8 mouse cellular contexts compared by ENCODE assay signal in the genomic region with DNA sequence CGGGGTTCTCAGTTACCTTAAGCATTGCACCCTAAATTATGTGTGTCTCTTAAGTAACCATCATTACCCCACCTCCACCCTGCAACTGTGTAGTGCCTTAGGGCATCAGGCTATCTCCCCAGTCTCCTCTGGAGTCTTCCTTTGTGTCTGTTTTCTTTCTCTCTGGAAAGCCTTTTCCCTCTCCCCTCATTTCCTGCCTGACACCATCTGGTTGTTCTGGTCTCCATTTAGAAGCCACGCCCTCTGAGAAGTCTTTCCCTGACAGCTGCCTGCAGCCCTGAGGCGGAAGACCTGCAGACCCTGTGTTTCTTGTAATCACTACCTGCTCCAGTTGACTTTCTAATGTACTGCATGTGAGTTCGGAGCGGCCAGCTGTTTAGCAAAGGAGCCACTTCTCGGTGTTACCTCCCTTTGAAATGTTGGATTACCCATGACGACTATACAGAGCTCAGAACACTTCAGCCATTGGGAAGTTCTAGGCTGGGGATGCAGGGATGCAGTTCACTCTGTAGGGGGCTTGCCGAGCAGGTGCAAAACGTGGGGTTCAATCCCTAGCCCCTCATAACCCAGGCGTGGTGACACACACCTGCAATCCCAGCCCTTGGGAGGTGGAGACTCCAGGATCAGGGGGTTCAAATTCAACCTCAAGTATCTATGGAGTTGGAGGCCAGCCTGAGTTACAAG. TPM values are rescaled to one million over a fixed set of nuclear protein-coding genes. Genes with fewer than 3 reads are reported as not detected.
DNase-seq lines count a peak whose midpoint lies in the region; ATAC-seq and TF ChIP-seq lines count a peak whose summit lies in the region.

No protein-coding gene starts in this region.

- peak overlapping the region; percentile 16; the same call in 1 of the 2 replicates for H3K4me2 ChIP-seq in hindbrain, postnatal 0 days (ENCODE audit: low read depth, low read length)
- H3K4me2 ChIP-seq in neural tube, embryonic 11.5 days (ENCODE audit: low read depth): peak overlapping the region; percentile 13

- ATAC-seq in hindbrain, postnatal 0 days: 0 out of 2 replicates have a peak, but pooled peaks have one; percentile 27
- ATAC-seq in neural tube, embryonic 11.5 days (ENCODE audit: insufficient read depth, low FRiP score, low TSS enrichment): peak; percentile 67
- ATAC-seq in monocyte, adult 5-6 weeks (replicated peaks; ENCODE audit: insufficient number of reproducible peaks, low FRiP score, low TSS enrichment, poor library complexity, severe bottlenecking): no peak

- no peak overlapping the region; the same call in 1 of the 2 replicates for H3K9ac ChIP-seq in hindbrain, postnatal 0 days (replicated peaks; ENCODE audit: low read length)
- H3K9ac ChIP-seq in neural tube, embryonic 11.5 days (ENCODE audit: low read length): peak overlapping the region; percentile 27

- TF ChIP-seq CTCF in hindbrain, postnatal 0 days (IDR thresholded peaks at IDR 0.05; ENCODE audit: low read depth): peak; percentile 18; the same call in 1 of the 2 replicates

- peak overlapping the region; percentile 57 for H3K27ac ChIP-seq in hindbrain, postnatal 0 days
- H3K27ac ChIP-seq in neural tube, embryonic 11.5 days (ENCODE audit: low read depth, low read length): peak overlapping the region; percentile 91

- H3K4me1 ChIP-seq in hindbrain, postnatal 0 days (ENCODE audit: insufficient read depth, low read length): peaks cover 18% of the 10 kb centered on the region
- H3K4me1 ChIP-seq in neural tube, embryonic 11.5 days (ENCODE audit: control insufficient read depth, insufficient read depth, low read length): peaks cover 25% of the 10 kb centered on the region

- no peaks in the 10 kb centered on the region for H3K9me3 ChIP-seq in hindbrain, postnatal 0 days (ENCODE audit: low read length)
- H3K9me3 ChIP-seq in neural tube, embryonic 11.5 days (ENCODE audit: control insufficient read depth, low read length): no peaks in the 10 kb centered on the region

- no peaks in the 10 kb centered on the region for H3K27me3 ChIP-seq in hindbrain, postnatal 0 days (ENCODE audit: insufficient read depth, low read length)
- no peaks in the 10 kb centered on the region for H3K27me3 ChIP-seq in neural tube, embryonic 11.5 days (ENCODE audit: control insufficient read depth, insufficient read depth, low read length)

- 12% methylated on average over 10 of the region's 10 CpGs for WGBS in hindbrain, postnatal 0 days
- WGBS in neural tube, embryonic 11.5 days: 2% methylated on average over 10 of the region's 10 CpGs

- H3K4me3 ChIP-seq in hindbrain, postnatal 0 days (ENCODE audit: low read length): no peak overlapping the region
- H3K4me3 ChIP-seq in neural tube, embryonic 11.5 days (ENCODE audit: low read depth, low read length): no peak overlapping the region

- peak; percentile 27 for DNase-seq in kidney, postnatal 14 days
- no peak for DNase-seq in kidney, adult 18-20 months
- DNase-seq in embryo, embryonic 11 days: peak; percentile 84
- peak; percentile 61 for DNase-seq in hindbrain, postnatal 0 days (ENCODE audit: low spot score)
- DNase-seq in neural tube, embryonic 11.5 days (ENCODE audit: low spot score): peak; percentile 54
- no peak for DNase-seq in gastrocnemius, postnatal 10 days
- no peak for DNase-seq in cerebellum, adult 9-11 months

- H3K36me3 ChIP-seq in hindbrain, postnatal 0 days (ENCODE audit: insufficient read depth, low read length): no peaks in the 10 kb centered on the region
- H3K36me3 ChIP-seq in neural tube, embryonic 11.5 days (ENCODE audit: control insufficient read depth, insufficient read depth, low read length): no peaks in the 10 kb centered on the region

RNA-seq across cellular contexts. Expression of a gene that starts 9.2 kb away (rescaled TPM):
- total RNA-seq in hindbrain, postnatal 0 days (2014; rRNA removed): 42.5 and 47.5 TPM in 2 replicates
- 119 and 127 TPM in 2 replicates for polyA plus RNA-seq in hindbrain, postnatal 0 days (2015; fragmentation: Nextera tagmentation; extraction: Ambion mirVana)
- 327 and 330 TPM in 2 replicates for polyA plus RNA-seq in neural tube, embryonic 11.5 days (2014; fragmentation: Nextera tagmentation; extraction: Ambion mirVana)
- 10 to 100 TPM; 21.3 to 24.1 TPM for total RNA-seq in gastrocnemius, postnatal 10 days (2021)
- 62.5 to 83.1 TPM (median 79.3 TPM) in 3 replicates for total RNA-seq in monocyte, adult 5-6 weeks (2017)

RNA-seq across cellular contexts. Expression of a gene that starts 17.0 kb away (rescaled TPM):
- total RNA-seq in hindbrain, postnatal 0 days (2014; rRNA removed): 184 and 239 TPM in 2 replicates
- 1,016 and 1,030 TPM in 2 replicates for polyA plus RNA-seq in hindbrain, postnatal 0 days (2015; fragmentation: Nextera tagmentation; extraction: Ambion mirVana)
- 1,631 and 1,672 TPM in 2 replicates for polyA plus RNA-seq in neural tube, embryonic 11.5 days (2014; fragmentation: Nextera tagmentation; extraction: Ambion mirVana)
- total RNA-seq in gastrocnemius, postnatal 10 days (2021): 100 to 1,000 TPM; 134 to 168 TPM
- 110 to 176 TPM (median 141 TPM) in 3 replicates for total RNA-seq in monocyte, adult 5-6 weeks (2017)

RNA-seq across cellular contexts. Expression of a gene that starts 23.2 kb away (rescaled TPM):
- 22.4 and 25.1 TPM in 2 replicates for total RNA-seq in hindbrain, postnatal 0 days (2014; rRNA removed)
- polyA plus RNA-seq in hindbrain, postnatal 0 days (2015; fragmentation: Nextera tagmentation; extraction: Ambion mirVana): 27.5 and 32.1 TPM in 2 replicates
- 40.4 and 42.3 TPM in 2 replicates for polyA plus RNA-seq in neural tube, embryonic 11.5 days (2014; fragmentation: Nextera tagmentation; extraction: Ambion mirVana)
- 10 to 100 TPM; 19.7 to 21.2 TPM for total RNA-seq in gastrocnemius, postnatal 10 days (2021)
- 4.9 to 7.6 TPM (median 5.8 TPM) in 3 replicates for total RNA-seq in monocyte, adult 5-6 weeks (2017)

RNA-seq across cellular contexts. Expression of a gene that starts 23.2 kb away (rescaled TPM):
- 12.4 and 18.4 TPM in 2 replicates for total RNA-seq in hindbrain, postnatal 0 days (2014; rRNA removed)
- 59.2 and 61.6 TPM in 2 replicates for polyA plus RNA-seq in hindbrain, postnatal 0 days (2015; fragmentation: Nextera tagmentation; extraction: Ambion mirVana)
- 55.6 and 60.2 TPM in 2 replicates for polyA plus RNA-seq in neural tube, embryonic 11.5 days (2014; fragmentation: Nextera tagmentation; extraction: Ambion mirVana)
- total RNA-seq in gastrocnemius, postnatal 10 days (2021): 10 to 100 TPM; 15.8 to 15.9 TPM
- total RNA-seq in monocyte, adult 5-6 weeks (2017): 16.4 to 23.1 TPM (median 22.2 TPM) in 3 replicates

RNA-seq across cellular contexts. Expression of a gene that starts 31.0 kb away (rescaled TPM):
- 1,147 and 1,391 TPM in 2 replicates for total RNA-seq in hindbrain, postnatal 0 days (2014; rRNA removed)
- 1,694 and 1,700 TPM in 2 replicates for polyA plus RNA-seq in hindbrain, postnatal 0 days (2015; fragmentation: Nextera tagmentation; extraction: Ambion mirVana)
- polyA plus RNA-seq in neural tube, embryonic 11.5 days (2014; fragmentation: Nextera tagmentation; extraction: Ambion mirVana): 799 and 803 TPM in 2 replicates
- total RNA-seq in gastrocnemius, postnatal 10 days (2021): 100 to 1,000 TPM; 164 to 166 TPM
- total RNA-seq in monocyte, adult 5-6 weeks (2017): 55.6 to 79.0 TPM (median 64.1 TPM) in 3 replicates

Comparison
In these comparisons a context has a peak if more than half of its experiments do, and no peak if none do; other contexts are left out.
1. DNase-seq: peak in kidney, postnatal 14 days (single experiment), embryo, embryonic 11 days (single experiment), hindbrain, postnatal 0 days (single experiment) and neural tube, embryonic 11.5 days (single experiment); none in kidney, adult 18-20 months (single experiment), gastrocnemius, postnatal 10 days (single experiment) and cerebellum, adult 9-11 months (single experiment).